Comparison of ENCODE assay signal across 19 mouse cellular contexts in genomic region chr6:25471721-25472120, GRCm38 (mm10).
A peak's percentile ranks its signal among the peaks of the same experiment; 100 is the strongest.
DNase-seq lines count a peak whose midpoint lies in the region; ATAC-seq and TF ChIP-seq lines count a peak whose summit lies in the region.
"Had no signal": no experiment of that assay in that cellular context is flagged by ENCODE, and none has a peak within 500 bp of the region (broad histone marks: within the 10 kb centered on the region; RNA-seq: fewer than 3 reads in every experiment).

No protein-coding gene starts in this region.

- H3K4me2 ChIP-seq in forebrain, embryonic 14.5 days (ENCODE audit: low read length) = no peak overlapping the region
- no peak overlapping the region for H3K4me2 ChIP-seq in forebrain, embryonic 13.5 days
- H3K4me2 ChIP-seq: heart, embryonic 11.5 days; heart, embryonic 15.5 days; hindbrain, embryonic 13.5 days had no signal

- no peaks in the 10 kb centered on the region for H3K4me1 ChIP-seq in forebrain, embryonic 14.5 days (ENCODE audit: control insufficient read depth, insufficient read depth, low read length)
- no peaks in the 10 kb centered on the region for H3K4me1 ChIP-seq in forebrain, embryonic 13.5 days
- H3K4me1 ChIP-seq: heart, embryonic 15.5 days; hindbrain, embryonic 13.5 days had no signal

- 26% methylated on average over 4 of the region's 4 CpGs for WGBS in forebrain, embryonic 14.5 days
- WGBS in forebrain, embryonic 13.5 days = 32% methylated on average over 4 of the region's 4 CpGs

- no peak overlapping the region for H3K4me3 ChIP-seq in forebrain, embryonic 14.5 days (ENCODE audit: low read depth, low read length)
- H3K4me3 ChIP-seq in forebrain, embryonic 13.5 days = no peak overlapping the region
- H3K4me3 ChIP-seq: heart, adult 2 months; heart, embryonic 15.5 days; hindbrain, embryonic 13.5 days had no signal

- no peaks in the 10 kb centered on the region for H3K9me3 ChIP-seq in forebrain, embryonic 14.5 days (replicated peaks; ENCODE audit: control insufficient read depth, low read length)
- H3K9me3 ChIP-seq in forebrain, embryonic 13.5 days (replicated peaks) = no peaks in the 10 kb centered on the region
- H3K9me3 ChIP-seq: heart, embryonic 15.5 days; hindbrain, embryonic 13.5 days had no signal

- no peaks in the 10 kb centered on the region for H3K27me3 ChIP-seq in forebrain, embryonic 14.5 days (replicated peaks; ENCODE audit: control insufficient read depth, insufficient read depth, low read length)
- H3K27me3 ChIP-seq in forebrain, embryonic 13.5 days = no peaks in the 10 kb centered on the region
- H3K27me3 ChIP-seq: CH12.LX; heart, embryonic 15.5 days; hindbrain, embryonic 13.5 days had no signal

- no peak for TF ChIP-seq POLR2A in brain, embryonic 14.5 days (IDR thresholded peaks at IDR 0.05; ENCODE audit: borderline replicate concordance, extremely low read depth, insufficient read depth, insufficient read length, poor library complexity, severe bottlenecking)

- no peaks in the 10 kb centered on the region for H3K36me3 ChIP-seq in forebrain, embryonic 14.5 days (ENCODE audit: control insufficient read depth, insufficient read depth, low read length)
- no peaks in the 10 kb centered on the region for H3K36me3 ChIP-seq in forebrain, embryonic 13.5 days (ENCODE audit: poor library complexity, severe bottlenecking)
- H3K36me3 ChIP-seq: heart, embryonic 15.5 days; hindbrain, embryonic 13.5 days had no signal

- TF ChIP-seq CTCF in brain, embryonic 14.5 days (IDR thresholded peaks at IDR 0.05; ENCODE audit: borderline replicate concordance, extremely low read depth, insufficient read depth, insufficient read length) = no peak

- no peak overlapping the region for H3K27ac ChIP-seq in forebrain, embryonic 14.5 days (ENCODE audit: low read depth, low read length)
- no peak overlapping the region for H3K27ac ChIP-seq in forebrain, embryonic 13.5 days
- H3K27ac ChIP-seq: heart, adult 2 months; heart, embryonic 15.5 days; hindbrain, embryonic 13.5 days; hindbrain, postnatal 0 days had no signal

- DNase-seq in adrenal gland, adult 2 months = peak; percentile 32
- no peak for DNase-seq in adrenal gland, postnatal 4 days (ENCODE audit: low spot score in 2 of 2)
- DNase-seq in forebrain, embryonic 14.5 days (ENCODE audit: low spot score) = peak; percentile 12
- peak; percentile 52 for DNase-seq in 416B (ENCODE audit: low read depth)
- DNase-seq in brain, embryonic 14.5 days (ENCODE audit: low read depth) = peak; percentile 33
- no peak for DNase-seq in embryo, embryonic 9.5 days (ENCODE audit: extremely low spot score)
- DNase-seq: cerebellum, adult 18-20 months; cerebellum, adult 9-11 months; cerebellum, postnatal 36 days; gastrocnemius, postnatal 14 days; heart, adult 2 months; heart, postnatal 14 days; kidney, adult 11 months had no signal

- H3K9ac ChIP-seq in forebrain, embryonic 14.5 days (ENCODE audit: low read length) = no peak overlapping the region
- H3K9ac ChIP-seq in forebrain, embryonic 13.5 days = no peak overlapping the region
- H3K9ac ChIP-seq: heart, embryonic 15.5 days; hindbrain, embryonic 13.5 days had no signal

- no peak for ATAC-seq in forebrain, embryonic 14.5 days
- ATAC-seq in forebrain, embryonic 13.5 days = no peak; the same call in 1 of the 2 replicates
- ATAC-seq: hindbrain, postnatal 0 days had no signal

Comparison
In these comparisons a context has a peak if more than half of its experiments do, and no peak if none do; other contexts are left out.
1. DNase-seq: peak in adrenal gland, adult 2 months (single experiment), forebrain, embryonic 14.5 days (single experiment), 416B (single experiment) and brain, embryonic 14.5 days (single experiment); none in adrenal gland, postnatal 4 days (0 of 2) and embryo, embryonic 9.5 days (single experiment).